Comparison of ENCODE assay signal across 14 mouse cellular contexts in the genomic region with DNA sequence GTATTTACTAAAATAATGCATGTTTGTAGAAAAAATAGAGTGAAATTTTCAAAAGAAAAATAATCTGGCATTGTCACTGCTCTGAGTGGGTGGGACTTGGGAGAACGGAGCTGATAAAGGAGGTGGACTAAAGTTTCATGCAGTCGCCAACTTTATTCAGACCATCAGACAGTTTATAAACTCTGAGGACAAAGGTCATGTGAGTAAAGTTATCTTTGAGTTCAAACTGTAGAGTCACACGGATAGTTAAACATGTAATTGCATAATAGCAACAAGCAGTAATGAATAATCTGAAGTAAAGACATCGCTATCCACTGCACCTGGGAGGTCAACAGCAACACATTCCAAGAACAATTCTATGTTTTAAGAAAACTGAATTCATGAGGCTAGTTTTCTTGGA.
"Had no signal": no experiment of that assay in that cellular context is flagged by ENCODE, and none has a peak within 500 bp of the region (broad histone marks: within the 10 kb centered on the region; RNA-seq: fewer than 3 reads in every experiment).

No protein-coding gene starts in this region.

- H3K4me3 ChIP-seq: limb, embryonic 12.5 days; limb, embryonic 15.5 days; liver, embryonic 15.5 days; midbrain, embryonic 13.5 days had no signal

- H3K27ac ChIP-seq: kidney, postnatal 0 days; limb, embryonic 12.5 days; limb, embryonic 15.5 days; liver, embryonic 15.5 days; macrophage; midbrain, embryonic 13.5 days; stomach, postnatal 0 days had no signal

- DNase-seq: kidney, adult 8-10 months; kidney, postnatal 36 days; left cerebral cortex, postnatal 4 days; lung, embryonic 14.5 days; thymus, adult 2 months; thymus, postnatal 14 days had no signal

- H3K9ac ChIP-seq: limb, embryonic 12.5 days; limb, embryonic 15.5 days; liver, embryonic 15.5 days; lung, embryonic 14.5 days; midbrain, embryonic 13.5 days had no signal

- H3K4me1 ChIP-seq: limb, embryonic 12.5 days; limb, embryonic 15.5 days; midbrain, embryonic 13.5 days had no signal

- H3K27me3 ChIP-seq: limb, embryonic 12.5 days; limb, embryonic 15.5 days; liver, embryonic 15.5 days; midbrain, embryonic 13.5 days had no signal

- H3K9me3 ChIP-seq: limb, embryonic 12.5 days; limb, embryonic 15.5 days; liver, embryonic 15.5 days; midbrain, embryonic 13.5 days had no signal

- ATAC-seq: lung, postnatal 0 days; midbrain, embryonic 13.5 days had no signal

- H3K4me2 ChIP-seq: limb, embryonic 12.5 days; limb, embryonic 15.5 days; liver, embryonic 15.5 days; lung, embryonic 14.5 days; midbrain, embryonic 13.5 days had no signal
